Mouse (Mus musculus): Measurements from ENCODE around the gene Nr2e1.

GRCm38 (mm10) chr10:42521315-42521981 lies 62.0 kb downstream of the Nr2e1 start:
- TF ChIP-seq POLR2A (IDR thresholded peaks at IDR 0.05; ENCODE audit: control insufficient read depth, extremely low read depth, insufficient read depth, low read length, poor library complexity) (no peak), CTCF (IDR thresholded peaks at IDR 0.05; ENCODE audit: borderline replicate concordance, control insufficient read depth, extremely low read depth, insufficient read depth, low read length, poor library complexity) (no peak)

All from thymus, adult 2 months (tissue).